10 mouse cellular contexts compared by ENCODE assay signal in genomic region chr16:14444059-14444855, GRCm38 (mm10).
DNase-seq lines count a peak whose midpoint lies in the region; ATAC-seq and TF ChIP-seq lines count a peak whose summit lies in the region.
"Had no signal": no experiment of that assay in that cellular context is flagged by ENCODE, and none has a peak within 500 bp of the region (broad histone marks: within the 10 kb centered on the region; RNA-seq: fewer than 3 reads in every experiment).

No protein-coding gene starts in this region.

- H3K27me3 ChIP-seq in heart, embryonic 14.5 days (ENCODE audit: control insufficient read depth, insufficient read depth, low read length), result no peaks in the 10 kb centered on the region
- H3K27me3 ChIP-seq in intestine, postnatal 0 days (replicated peaks; ENCODE audit: control insufficient read depth, insufficient read depth, low read length), result no peaks in the 10 kb centered on the region

- no peak overlapping the region for H3K9ac ChIP-seq in heart, embryonic 14.5 days (ENCODE audit: low read length)
- H3K9ac ChIP-seq in intestine, postnatal 0 days (ENCODE audit: low read depth, low read length), result no peak overlapping the region
- H3K9ac ChIP-seq: liver, postnatal 0 days had no signal

- no peak overlapping the region for H3K4me3 ChIP-seq in gastrocnemius, adult 2 months
- H3K4me3 ChIP-seq in heart, embryonic 14.5 days (ENCODE audit: control insufficient read depth in 1 of 2, insufficient read depth in 1 of 2, low read depth in 1 of 2, low read length in 2 of 2), result no peak overlapping the region
- H3K4me3 ChIP-seq in intestine, postnatal 0 days (ENCODE audit: low read depth, low read length), result no peak overlapping the region

- 66% methylated on average over 6 of the region's 6 CpGs for WGBS in heart, embryonic 14.5 days
- WGBS in intestine, postnatal 0 days, result 67% methylated on average over 6 of the region's 6 CpGs

- H3K9me3 ChIP-seq in heart, embryonic 14.5 days (ENCODE audit: control insufficient read depth, low read length), result no peaks in the 10 kb centered on the region
- H3K9me3 ChIP-seq in intestine, postnatal 0 days (ENCODE audit: control insufficient read depth), result no peaks in the 10 kb centered on the region

- no peak overlapping the region for H3K4me2 ChIP-seq in heart, embryonic 14.5 days (ENCODE audit: low read length)
- no peak overlapping the region for H3K4me2 ChIP-seq in intestine, postnatal 0 days (replicated peaks; ENCODE audit: low read depth)

- TF ChIP-seq CTCF in gastrocnemius, adult 2 months (IDR thresholded peaks at IDR 0.05), result no peak
- TF ChIP-seq CTCF in intestine, postnatal 0 days (IDR thresholded peaks at IDR 0.05; ENCODE audit: low read depth), result no peak

- peaks cover 6 to 10% of the 10 kb centered on the region in 2 experiments; a peak in 3 of 4 replicates for H3K4me1 ChIP-seq in heart, embryonic 14.5 days (ENCODE audit: control insufficient read depth in 2 of 2, insufficient read depth in 2 of 2, low read length in 2 of 2)
- no peaks in the 10 kb centered on the region for H3K4me1 ChIP-seq in intestine, postnatal 0 days (replicated peaks; ENCODE audit: control insufficient read depth, insufficient read depth, low read length)

- DNase-seq in gastrocnemius, adult 2 months, result peak; percentile 54
- no peak for DNase-seq in gastrocnemius, postnatal 10 days
- DNase-seq in testis, postnatal 10 days (ENCODE audit: low spot score), result peak; percentile 30
- DNase-seq in testis, postnatal 14 days (ENCODE audit: low spot score), result no peak
- no peak for DNase-seq in spleen, postnatal 36 days (ENCODE audit: low spot score in 2 of 2)
- no peak for DNase-seq in cerebellum, adult 11-12 months
- DNase-seq: layer of hippocampus, postnatal 36 days; liver, postnatal 0 days had no signal

- no peaks in the 10 kb centered on the region for H3K36me3 ChIP-seq in heart, embryonic 14.5 days (ENCODE audit: control insufficient read depth, insufficient read depth, low read length)
- H3K36me3 ChIP-seq in intestine, postnatal 0 days (ENCODE audit: control insufficient read depth, insufficient read depth), result peaks cover 11% of the 10 kb centered on the region; the same call in 1 of the 2 replicates

- intact Hi-C loops in gastrocnemius, adult 2 months (cut with DNase I), result no loop called here

- ATAC-seq in heart, embryonic 14.5 days (ENCODE audit: insufficient number of reproducible peaks, insufficient read depth, low FRiP score, low read depth), result no peak
- ATAC-seq in intestine, postnatal 0 days, result no peak
- ATAC-seq: liver, postnatal 0 days had no signal

- peak overlapping the region; percentile 89 for H3K27ac ChIP-seq in gastrocnemius, adult 2 months
- peak overlapping the region; percentile 20 to 37 for H3K27ac ChIP-seq in heart, embryonic 14.5 days (replicated peaks in 1 of 2; ENCODE audit: control insufficient read depth in 1 of 2, insufficient read depth in 1 of 2, low read depth in 2 of 2, low read length in 2 of 2)
- H3K27ac ChIP-seq in intestine, postnatal 0 days (ENCODE audit: low read depth, low read length), result no peak overlapping the region

Comparison
In these comparisons a context has a peak if more than half of its experiments do, and no peak if none do; other contexts are left out.
1. DNase-seq: peak in gastrocnemius, adult 2 months (single experiment) and testis, postnatal 10 days (single experiment); none in gastrocnemius, postnatal 10 days (single experiment), testis, postnatal 14 days (single experiment), spleen, postnatal 36 days (0 of 2) and cerebellum, adult 11-12 months (single experiment).